Mouse (Mus musculus): Measurements from ENCODE around the gene Sh3bp5l. TPM values are rescaled to one million over a fixed set of nuclear protein-coding genes. Genes with fewer than 3 reads are reported as not detected.

Gene Sh3bp5l
- polyA plus RNA-seq (2021; fragmentation: Nextera tagmentation) = 19.7 and 25.5 TPM in 2 replicates
- long read RNA-seq, experiment 1, transcript Sh3bp5l-202 (7 exons, 3,016 nt) = minor isoform, 84 of 354 reads
- long read RNA-seq, experiment 1, transcript Sh3bp5l-201 (7 exons, 2,977 nt) = major isoform, 219 of 354 reads
- long read RNA-seq, experiment 1, partial matches to known transcripts = 16 of 354 reads
- long read RNA-seq, experiment 1, other reads (novel, unspliced or antisense) = 35 of 354 reads
- long read RNA-seq, experiment 2, transcript Sh3bp5l-201 (7 exons, 2,977 nt) = major isoform, 15 of 27 reads
- long read RNA-seq, experiment 2, partial matches to known transcripts = 9 of 27 reads
- long read RNA-seq, experiment 2, other reads (novel, unspliced or antisense) = 2 of 27 reads

GRCm38 (mm10) chr11:58330276-58331148 lies at the start of gene Sh3bp5l, which contains the start of gene Zfp672:
Sh3bp5l (plus strand) TSS chr11:58330724.
Zfp672 (minus strand) TSS chr11:58330339.

GRCm38 (mm10) chr11:58306860-58307308 lies 23.6 kb upstream of the Sh3bp5l start, which contains the start of gene Zfp692:
Zfp692 (plus strand) TSS chr11:58307069.

DNA sequence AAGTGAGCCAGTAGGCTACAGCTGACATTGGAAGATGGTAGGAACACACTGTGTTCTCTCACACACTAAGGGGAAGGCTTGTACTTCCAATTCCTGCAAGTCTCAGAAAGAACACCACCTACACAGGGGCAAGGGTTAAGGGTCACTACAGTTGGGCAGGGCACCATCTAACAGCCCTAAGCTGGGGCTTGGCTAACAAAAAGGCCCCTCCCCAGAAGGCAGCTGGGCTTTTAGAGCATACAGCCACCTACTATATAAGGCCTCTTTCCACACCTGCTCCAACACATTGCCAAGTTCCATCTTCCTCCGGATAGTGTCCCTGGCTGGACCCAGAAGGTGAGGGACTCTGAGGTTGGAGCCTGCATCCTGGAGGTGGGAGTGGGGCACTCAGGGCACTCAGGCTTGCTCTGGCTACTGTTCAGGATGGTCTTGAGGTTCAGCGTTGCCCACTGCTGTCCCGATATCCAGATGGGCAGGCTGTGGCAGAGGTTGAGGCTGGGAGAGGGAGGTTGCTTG lies 48.3 kb downstream of the Sh3bp5l start, which contains the start of gene Lypd8:
TSS of gene Lypd8 (plus strand) at position 281 of the 516 bp plus-strand sequence.

Other genes with a start within 250 kb of the Sh3bp5l start
- gene Gm12248, start 237.6 kb upstream of the Sh3bp5l start, polyA plus RNA-seq (2021; fragmentation: Nextera tagmentation) = not detected in 2 replicates
- gene Cnot8, start 226.6 kb upstream of the Sh3bp5l start, polyA plus RNA-seq (2021; fragmentation: Nextera tagmentation) = 58.3 and 62.3 TPM in 2 replicates
- gene Gemin5, start 162.2 kb upstream of the Sh3bp5l start, polyA plus RNA-seq (2021; fragmentation: Nextera tagmentation) = 3.4 and 4.7 TPM in 2 replicates
- gene Mrpl22, start 159.1 kb upstream of the Sh3bp5l start, polyA plus RNA-seq (2021; fragmentation: Nextera tagmentation) = 95.3 and 108 TPM in 2 replicates
- 7.1 and 8.1 TPM in 2 replicates for gene Igtp, start 131.2 kb upstream of the Sh3bp5l start, polyA plus RNA-seq (2021; fragmentation: Nextera tagmentation)
- 1.2 and 1.6 TPM in 2 replicates for gene Irgm2, start 131.1 kb upstream of the Sh3bp5l start, polyA plus RNA-seq (2021; fragmentation: Nextera tagmentation)
- gene 4930438A08Rik, start 55.9 kb upstream of the Sh3bp5l start, polyA plus RNA-seq (2021; fragmentation: Nextera tagmentation) = not detected in 2 replicates
- gene Zfp692, start 23.7 kb upstream of the Sh3bp5l start, polyA plus RNA-seq (2021; fragmentation: Nextera tagmentation) = 7.0 and 7.2 TPM in 2 replicates
- gene Zfp672, start 385 bp upstream of the Sh3bp5l start, polyA plus RNA-seq (2021; fragmentation: Nextera tagmentation) = 34.9 and 35.5 TPM in 2 replicates
- gene Lypd8, start 48.3 kb downstream of the Sh3bp5l start, polyA plus RNA-seq (2021; fragmentation: Nextera tagmentation) = not detected in 2 replicates
- not detected in 2 replicates for gene 1810065E05Rik, start 90.4 kb downstream of the Sh3bp5l start, polyA plus RNA-seq (2021; fragmentation: Nextera tagmentation)
- gene Gm12253, start 101.8 kb downstream of the Sh3bp5l start, polyA plus RNA-seq (2021; fragmentation: Nextera tagmentation) = not detected in 2 replicates
- not detected in 2 replicates for gene Lypd9, start 122.2 kb downstream of the Sh3bp5l start, polyA plus RNA-seq (2021; fragmentation: Nextera tagmentation)
- not detected in 2 replicates for gene Olfr30, start 131.5 kb downstream of the Sh3bp5l start, polyA plus RNA-seq (2021; fragmentation: Nextera tagmentation)
- not detected in 2 replicates for gene Olfr332, start 161.8 kb downstream of the Sh3bp5l start, polyA plus RNA-seq (2021; fragmentation: Nextera tagmentation)
- not detected in 2 replicates for gene Olfr331, start 171.8 kb downstream of the Sh3bp5l start, polyA plus RNA-seq (2021; fragmentation: Nextera tagmentation)
- gene Olfr330, start 204.1 kb downstream of the Sh3bp5l start, polyA plus RNA-seq (2021; fragmentation: Nextera tagmentation) = not detected in 2 replicates
- not detected in 2 replicates for gene Olfr329-ps, start 215.7 kb downstream of the Sh3bp5l start, polyA plus RNA-seq (2021; fragmentation: Nextera tagmentation)
- not detected in 2 replicates for gene Olfr328, start 224.9 kb downstream of the Sh3bp5l start, polyA plus RNA-seq (2021; fragmentation: Nextera tagmentation)
- not detected in 2 replicates for gene Olfr224, start 239.8 kb downstream of the Sh3bp5l start, polyA plus RNA-seq (2021; fragmentation: Nextera tagmentation)
- gene Olfr325, start 247.0 kb downstream of the Sh3bp5l start, polyA plus RNA-seq (2021; fragmentation: Nextera tagmentation) = not detected in 2 replicates